Mouse (Mus musculus): ENCODE measurements around the gene Sh3tc1.

GRCm38 (mm10) chr5:35710931-35711330 is 28.9 kb downstream of the Sh3tc1 start:
- TF ChIP-seq CTCF (IDR thresholded peaks at IDR 0.05; ENCODE audit: borderline replicate concordance, control insufficient read depth, extremely low read depth, insufficient read depth, low read length, poor library complexity) (no peak), POLR2A (IDR thresholded peaks at IDR 0.05; ENCODE audit: control insufficient read depth, extremely low read depth, insufficient read depth, low read length, poor library complexity) (no peak)
